Comparison of ENCODE assay signal across 12 mouse cellular contexts in genomic region chr5:20653425-20654185, GRCm38 (mm10).
DNase-seq lines count a peak whose midpoint lies in the region; ATAC-seq and TF ChIP-seq lines count a peak whose summit lies in the region.
"Had no signal": no experiment of that assay in that cellular context is flagged by ENCODE, and none has a peak within 500 bp of the region (broad histone marks: within the 10 kb centered on the region; RNA-seq: fewer than 3 reads in every experiment).

No protein-coding gene starts in this region.

- intact Hi-C loops in heart, postnatal 36 days (cut with DNase I): no loop called here

- H3K9me3 ChIP-seq in heart, embryonic 10.5 days: no peaks in the 10 kb centered on the region
- no peaks in the 10 kb centered on the region for H3K9me3 ChIP-seq in midbrain, embryonic 14.5 days (ENCODE audit: control insufficient read depth, low read length)
- 0 out of 2 replicates have a peak, but pooled peaks cover 6% of the 10 kb centered on the region for H3K9me3 ChIP-seq in midbrain, embryonic 10.5 days (replicated peaks)
- no peaks in the 10 kb centered on the region for H3K9me3 ChIP-seq in neural tube, embryonic 14.5 days (ENCODE audit: control insufficient read depth, low read length)
- H3K9me3 ChIP-seq: embryonic facial prominence, embryonic 12.5 days; G1E; lung, embryonic 15.5 days had no signal

- H3K4me1 ChIP-seq in heart, embryonic 10.5 days: peaks cover 9% of the 10 kb centered on the region; the same call in 1 of the 2 replicates
- no peaks in the 10 kb centered on the region for H3K4me1 ChIP-seq in midbrain, embryonic 14.5 days (ENCODE audit: control insufficient read depth, insufficient read depth, low read length)
- H3K4me1 ChIP-seq in midbrain, embryonic 10.5 days: peaks cover 7% of the 10 kb centered on the region
- no peaks in the 10 kb centered on the region for H3K4me1 ChIP-seq in neural tube, embryonic 14.5 days (ENCODE audit: control insufficient read depth, insufficient read depth, low read length)
- H3K4me1 ChIP-seq: embryonic facial prominence, embryonic 12.5 days; lung, embryonic 15.5 days had no signal

- H3K9ac ChIP-seq in midbrain, embryonic 14.5 days (replicated peaks; ENCODE audit: low read length): no peak overlapping the region
- no peak overlapping the region for H3K9ac ChIP-seq in neural tube, embryonic 14.5 days (replicated peaks; ENCODE audit: low read depth, low read length)
- H3K9ac ChIP-seq: embryonic facial prominence, embryonic 12.5 days; lung, embryonic 15.5 days had no signal

- TF ChIP-seq CTCF in brain, embryonic 14.5 days (IDR thresholded peaks at IDR 0.05; ENCODE audit: borderline replicate concordance, extremely low read depth, insufficient read depth, insufficient read length): peak; percentile 25; the same call in 1 of the 2 replicates

- DNase-seq in heart, embryonic 10.5 days (ENCODE audit: low spot score): peak; percentile 22
- DNase-seq in heart, postnatal 36 days: no peak
- DNase-seq in midbrain, embryonic 14.5 days: peak; percentile 53
- no peak for DNase-seq in midbrain, embryonic 10.5 days (ENCODE audit: low spot score)
- DNase-seq in brain, embryonic 14.5 days (ENCODE audit: low read depth): peak; percentile 56
- no peak for DNase-seq in thymus, postnatal 0 days (ENCODE audit: low spot score)
- no peak for DNase-seq in lung, adult 18-20 months
- DNase-seq: gastrocnemius, postnatal 10 days had no signal

- no peak overlapping the region for H3K4me2 ChIP-seq in midbrain, embryonic 14.5 days (ENCODE audit: low read length)
- H3K4me2 ChIP-seq in neural tube, embryonic 14.5 days (ENCODE audit: low read depth, low read length): no peak overlapping the region
- H3K4me2 ChIP-seq: embryonic facial prominence, embryonic 12.5 days; lung, embryonic 15.5 days had no signal

- H3K27ac ChIP-seq in heart, embryonic 10.5 days: no peak overlapping the region
- no peak overlapping the region for H3K27ac ChIP-seq in midbrain, embryonic 14.5 days (replicated peaks; ENCODE audit: low read depth, low read length)
- no peak overlapping the region for H3K27ac ChIP-seq in midbrain, embryonic 10.5 days (replicated peaks)
- no peak overlapping the region for H3K27ac ChIP-seq in neural tube, embryonic 14.5 days (ENCODE audit: low read depth, low read length)
- H3K27ac ChIP-seq: embryonic facial prominence, embryonic 12.5 days; lung, embryonic 15.5 days had no signal

- ATAC-seq in midbrain, embryonic 14.5 days (ENCODE audit: low FRiP score, low TSS enrichment): 0 out of 2 replicates have a peak, but pooled peaks have one; percentile 5
- peak; percentile 77; the same call in 1 of the 2 replicates for ATAC-seq in neural tube, embryonic 14.5 days (ENCODE audit: low read depth)

- H3K4me3 ChIP-seq in heart, embryonic 10.5 days: no peak overlapping the region
- H3K4me3 ChIP-seq in midbrain, embryonic 14.5 days (replicated peaks; ENCODE audit: low read depth, low read length): no peak overlapping the region
- no peak overlapping the region for H3K4me3 ChIP-seq in midbrain, embryonic 10.5 days
- H3K4me3 ChIP-seq in neural tube, embryonic 14.5 days (ENCODE audit: low read depth, low read length): no peak overlapping the region
- H3K4me3 ChIP-seq: embryonic facial prominence, embryonic 12.5 days; lung, embryonic 15.5 days had no signal

- H3K36me3 ChIP-seq in heart, embryonic 10.5 days: no peaks in the 10 kb centered on the region
- peaks cover 10% of the 10 kb centered on the region; the same call in 1 of the 2 replicates for H3K36me3 ChIP-seq in midbrain, embryonic 14.5 days (ENCODE audit: control insufficient read depth, insufficient read depth, low read length)
- H3K36me3 ChIP-seq in midbrain, embryonic 10.5 days: no peaks in the 10 kb centered on the region
- H3K36me3 ChIP-seq in neural tube, embryonic 14.5 days (ENCODE audit: control insufficient read depth, insufficient read depth, low read length): no peaks in the 10 kb centered on the region
- H3K36me3 ChIP-seq: embryonic facial prominence, embryonic 12.5 days; G1E; lung, embryonic 15.5 days had no signal

- 77% methylated on average over 11 of the region's 11 CpGs for WGBS in heart, embryonic 10.5 days
- WGBS in midbrain, embryonic 14.5 days: 65% methylated on average over 11 of the region's 11 CpGs
- 77% methylated on average over 11 of the region's 11 CpGs for WGBS in midbrain, embryonic 10.5 days
- 43% methylated on average over 11 of the region's 11 CpGs for WGBS in neural tube, embryonic 14.5 days

- peaks cover 16% of the 10 kb centered on the region; the same call in 1 of the 2 replicates for H3K27me3 ChIP-seq in heart, embryonic 10.5 days (ENCODE audit: insufficient read depth, poor library complexity, severe bottlenecking)
- H3K27me3 ChIP-seq in midbrain, embryonic 14.5 days (ENCODE audit: control insufficient read depth, insufficient read depth, low read length): no peaks in the 10 kb centered on the region
- no peaks in the 10 kb centered on the region for H3K27me3 ChIP-seq in midbrain, embryonic 10.5 days (ENCODE audit: low read depth, poor library complexity, severe bottlenecking)
- no peaks in the 10 kb centered on the region for H3K27me3 ChIP-seq in neural tube, embryonic 14.5 days (ENCODE audit: control insufficient read depth, insufficient read depth, low read length)
- H3K27me3 ChIP-seq: embryonic facial prominence, embryonic 12.5 days; lung, embryonic 15.5 days had no signal

- TF ChIP-seq POLR2A in brain, embryonic 14.5 days (IDR thresholded peaks at IDR 0.05; ENCODE audit: borderline replicate concordance, extremely low read depth, insufficient read depth, insufficient read length, poor library complexity, severe bottlenecking): no peak

Comparison
In these comparisons a context has a peak if more than half of its experiments do, and no peak if none do; other contexts are left out.
1. DNase-seq: peak in heart, embryonic 10.5 days (single experiment), midbrain, embryonic 14.5 days (single experiment) and brain, embryonic 14.5 days (single experiment); none in heart, postnatal 36 days (0 of 2), midbrain, embryonic 10.5 days (single experiment), thymus, postnatal 0 days (single experiment) and lung, adult 18-20 months (0 of 2).